Mouse (Mus musculus) heart, embryonic 13.5 days (tissue): ENCODE measurements around the gene Galnt15. TPM values are rescaled to one million over a fixed set of nuclear protein-coding genes. Genes with fewer than 3 reads are reported as not detected.
A peak's percentile ranks its signal among the peaks of the same experiment; 100 is the strongest.
"Not testable (repeated sequence)": the region's sequence is repeated elsewhere in the genome, so short reads cannot be mapped to it uniquely, and the experiment has no call there.

Experiments
- ATAC-seq: fragments of 200-750 bp; cut with Nextera tagmentation; 2 replicates; pipeline ENCODE4 v1.8.0; 2017; ENCODE audit warnings: moderate TSS enrichment; ENCODE audit not compliant: insufficient number of reproducible peaks, low FRiP score, low TSS enrichment; ENCODE audit errors: extremely low read depth
- H3K27ac ChIP-seq: fragments of 300-500 bp; sonication (generic); replicated peaks from 2 replicates; pipeline ENCODE4 v1.5.1; 2015; ENCODE audit warnings: moderate library complexity, mild to moderate bottlenecking, inconsistent platforms
- H3K27me3 ChIP-seq: fragments of 300-500 bp; sonication (generic); replicated peaks from 2 replicates; pipeline ENCODE4 v1.6.1; 2015; ENCODE audit warnings: mild to moderate bottlenecking, inconsistent platforms
- H3K36me3 ChIP-seq: fragments of 300-500 bp; sonication (generic); 2 replicates; pipeline ENCODE4 v1.6.1; 2015; ENCODE audit warnings: mild to moderate bottlenecking, inconsistent platforms
- H3K4me1 ChIP-seq: fragments of 300-500 bp; sonication (generic); 2 replicates; pipeline ENCODE4 v1.6.1; 2015; ENCODE audit warnings: inconsistent platforms
- H3K4me2 ChIP-seq: fragments of 300-500 bp; sonication (generic); 2 replicates; pipeline ENCODE4 v1.6.1; 2015; ENCODE audit warnings: inconsistent platforms, mild to moderate bottlenecking, moderate library complexity
- H3K4me3 ChIP-seq: fragments of 300-500 bp; sonication (generic); 2 replicates; pipeline ENCODE4 v1.5.1; 2015; ENCODE audit warnings: moderate library complexity, mild to moderate bottlenecking, inconsistent platforms
- H3K9ac ChIP-seq: fragments of 300-500 bp; sonication (generic); 2 replicates; pipeline ENCODE4 v1.6.1; 2015; ENCODE audit warnings: inconsistent platforms, mild to moderate bottlenecking, moderate library complexity
- H3K9me3 ChIP-seq: fragments of 300-500 bp; sonication (generic); 2 replicates; pipeline ENCODE4 v1.6.1; 2016; ENCODE audit warnings: inconsistent platforms
- WGBS: fragments of 180-500 bp; shearing (Covaris S2); methylation state at CpG from one replicate; pipeline ENCODE4 v1.1.7; 2015; ENCODE audit warnings: mixed read lengths; 5-methylcytosine and 5-hydroxymethylcytosine counted together
- polyA plus RNA-seq: library from polyadenylated mRNA; unstranded; fragments of >200 nt; fragmentation: Nextera tagmentation; extraction: Ambion mirVana; gene quantifications from 2 replicates; pipeline ENCODE4 v1.2.1, GENCODE M21; 2015

The Galnt15 gene
- polyA plus RNA-seq, 1 experiment from 2014 or later = 0.24 TPM

GRCm38 (mm10) chr14:32073901-32074300 lies 45.1 kb downstream of the Galnt15 start:
- H3K4me3 ChIP-seq = no peak overlapping the region
- H3K9me3 ChIP-seq = no peaks in the 10 kb centered on the region
- WGBS = 61% methylated on average over 7 of the region's 7 CpGs
- no peak overlapping the region for H3K9ac ChIP-seq
- H3K27me3 ChIP-seq = peaks cover 7% of the 10 kb centered on the region; the same call in 1 of the 2 replicates
- peaks cover 20% of the 10 kb centered on the region for H3K4me1 ChIP-seq
- ATAC-seq = no peak
- H3K4me2 ChIP-seq = no peak overlapping the region
- H3K36me3 ChIP-seq = no peaks in the 10 kb centered on the region
- peak overlapping the region; percentile 81 for H3K27ac ChIP-seq

GRCm38 (mm10) chr14:32076896-32077575 lies 48.2 kb downstream of the Galnt15 start:
- Histone ChIP-seq H3K36me3 (peaks cover 18% of the 10 kb centered on the region), H3K4me2 (no peak overlapping the region), H3K4me1 (peaks cover 20% of the 10 kb centered on the region), H3K27me3 (peaks cover 7% of the 10 kb centered on the region; the same call in 1 of the 2 replicates), H3K9me3 (no peaks in the 10 kb centered on the region), H3K4me3 (no peak overlapping the region), H3K9ac (no peak overlapping the region), H3K27ac (no peak overlapping the region)
- WGBS = 49% methylated on average over 8 of the region's 8 CpGs
- no peak for ATAC-seq

GRCm38 (mm10) chr14:32081026-32081425 lies 52.2 kb downstream of the Galnt15 start:
- Histone ChIP-seq H3K36me3 (peaks cover 29% of the 10 kb centered on the region), H3K4me1 (peaks cover 12% of the 10 kb centered on the region), H3K4me2 (no peak overlapping the region), H3K27me3 (peaks cover 2% of the 10 kb centered on the region; the same call in 1 of the 2 replicates), H3K9me3 (no peaks in the 10 kb centered on the region), H3K9ac (no peak overlapping the region), H3K4me3 (no peak overlapping the region), H3K27ac (no peak overlapping the region)
- WGBS = 84% methylated on average over 10 of the region's 10 CpGs
- ATAC-seq = no peak

GRCm38 (mm10) chr14:32082891-32083290 lies 54.1 kb downstream of the Galnt15 start:
- H3K4me3 ChIP-seq = no peak overlapping the region
- ATAC-seq = no peak
- no peaks in the 10 kb centered on the region for H3K9me3 ChIP-seq
- no peak overlapping the region for H3K9ac ChIP-seq
- no peaks in the 10 kb centered on the region for H3K27me3 ChIP-seq
- H3K36me3 ChIP-seq = peaks cover 29% of the 10 kb centered on the region
- H3K4me2 ChIP-seq = no peak overlapping the region
- 86% methylated on average over 6 of the region's 6 CpGs for WGBS
- H3K4me1 ChIP-seq = peaks cover 26% of the 10 kb centered on the region
- H3K27ac ChIP-seq = no peak overlapping the region

- peaks cover 29% of the 10 kb centered on the region for H3K36me3 ChIP-seq
- H3K9me3 ChIP-seq = no peaks in the 10 kb centered on the region
- H3K27me3 ChIP-seq = no peaks in the 10 kb centered on the region
- ATAC-seq = no peak
- H3K27ac ChIP-seq = no peak overlapping the region
- 96% methylated on average over 2 of the region's 2 CpGs for WGBS
- no peak overlapping the region for H3K4me2 ChIP-seq
- H3K4me1 ChIP-seq = peaks cover 26% of the 10 kb centered on the region
- H3K9ac ChIP-seq = no peak overlapping the region
- H3K4me3 ChIP-seq = no peak overlapping the region
Measured at GRCm38 (mm10) chr14:32083466-32083865, 54.7 kb downstream of the Galnt15 start.

- peak within 1 kb of the TSS; percentile 88 for H3K9ac ChIP-seq
- H3K4me3 ChIP-seq = peak within 1 kb of the TSS; percentile 75
- peak within 1 kb of the TSS; percentile 86 for H3K4me2 ChIP-seq
- H3K9me3 ChIP-seq = no peaks in the 10 kb centered on the region
- peak within 1 kb of the TSS; percentile 97 for H3K27ac ChIP-seq
- 3% methylated on average over 22 of the region's 22 CpGs for WGBS
- peak; percentile 87 for ATAC-seq
- H3K36me3 ChIP-seq = peaks cover 29% of the 10 kb centered on the region
- H3K4me1 ChIP-seq = peaks cover 29% of the 10 kb centered on the region
- H3K27me3 ChIP-seq = no peaks in the 10 kb centered on the region
Measured at GRCm38 (mm10) chr14:32084761-32085485, 56.1 kb downstream of the Galnt15 start, which contains the start of gene Oxnad1. Oxnad1 (plus strand) TSS chr14:32085374.

GRCm38 (mm10) chr14:32085486-32086201 lies 56.9 kb downstream of the Galnt15 start, which contains the start of gene Dph3:
Dph3 (minus strand) TSS chr14:32085729.
- no peaks in the 10 kb centered on the region for H3K27me3 ChIP-seq
- H3K4me3 ChIP-seq = peak within 1 kb of the TSS; percentile 75
- no peaks in the 10 kb centered on the region for H3K9me3 ChIP-seq
- WGBS = under 1% methylated on average over 43 of the region's 43 CpGs
- H3K27ac ChIP-seq = peak within 1 kb of the TSS; percentile 97
- peaks cover 25% of the 10 kb centered on the region for H3K36me3 ChIP-seq
- peaks cover 29% of the 10 kb centered on the region for H3K4me1 ChIP-seq
- ATAC-seq = peak; percentile 96
- H3K4me2 ChIP-seq = peak within 1 kb of the TSS; percentile 86
- H3K9ac ChIP-seq = peak within 1 kb of the TSS; percentile 88

GRCm38 (mm10) chr14:32086226-32086625 lies 57.4 kb downstream of the Galnt15 start:
- ATAC-seq = no peak
- Histone ChIP-seq H3K9ac (peak overlapping the region; percentile 88), H3K4me3 (peak overlapping the region; percentile 75), H3K36me3 (peaks cover 19% of the 10 kb centered on the region), H3K4me2 (peak overlapping the region; percentile 86), H3K27me3 (no peaks in the 10 kb centered on the region), H3K27ac (peak overlapping the region; percentile 97), H3K4me1 (peaks cover 32% of the 10 kb centered on the region), H3K9me3 (no peaks in the 10 kb centered on the region)
- WGBS = 10% methylated on average over 8 of the region's 8 CpGs

- not testable (repeated sequence) for H3K27me3 ChIP-seq, H3K9ac ChIP-seq, H3K27ac ChIP-seq, H3K9me3 ChIP-seq, ATAC-seq
- peaks cover 17% of the 10 kb centered on the region for H3K36me3 ChIP-seq
- peaks cover 33% of the 10 kb centered on the region for H3K4me1 ChIP-seq
- H3K4me3 ChIP-seq = 0 out of 2 replicates have a peak overlapping the region, but pooled peaks have one; percentile 75
- 0 out of 2 replicates have a peak overlapping the region, but pooled peaks have one; percentile 86 for H3K4me2 ChIP-seq
- WGBS = 84% methylated on average over 7 of the region's 7 CpGs
Measured at GRCm38 (mm10) chr14:32087584-32088248, 58.9 kb downstream of the Galnt15 start.

- Histone ChIP-seq H3K4me2 (no peak overlapping the region), H3K9me3 (no peaks in the 10 kb centered on the region), H3K36me3 (peaks cover 45% of the 10 kb centered on the region), H3K27ac (0 out of 2 replicates have a peak overlapping the region, but pooled peaks have one; percentile 21), H3K4me3 (no peak overlapping the region), H3K27me3 (no peaks in the 10 kb centered on the region), H3K4me1 (peaks cover 38% of the 10 kb centered on the region), H3K9ac (no peak overlapping the region)
- ATAC-seq = no peak
- 73% methylated on average over 4 of the region's 4 CpGs for WGBS
Measured at GRCm38 (mm10) chr14:32091124-32091523, 62.3 kb downstream of the Galnt15 start.
